Mouse (Mus musculus): ENCODE measurements around the gene Dis3. TPM values are rescaled to one million over a fixed set of nuclear protein-coding genes. Genes with fewer than 3 reads are reported as not detected.

The Dis3 gene
- polyA plus RNA-seq, 1 experiment from 2014 or later = 12.0 TPM

DNA sequence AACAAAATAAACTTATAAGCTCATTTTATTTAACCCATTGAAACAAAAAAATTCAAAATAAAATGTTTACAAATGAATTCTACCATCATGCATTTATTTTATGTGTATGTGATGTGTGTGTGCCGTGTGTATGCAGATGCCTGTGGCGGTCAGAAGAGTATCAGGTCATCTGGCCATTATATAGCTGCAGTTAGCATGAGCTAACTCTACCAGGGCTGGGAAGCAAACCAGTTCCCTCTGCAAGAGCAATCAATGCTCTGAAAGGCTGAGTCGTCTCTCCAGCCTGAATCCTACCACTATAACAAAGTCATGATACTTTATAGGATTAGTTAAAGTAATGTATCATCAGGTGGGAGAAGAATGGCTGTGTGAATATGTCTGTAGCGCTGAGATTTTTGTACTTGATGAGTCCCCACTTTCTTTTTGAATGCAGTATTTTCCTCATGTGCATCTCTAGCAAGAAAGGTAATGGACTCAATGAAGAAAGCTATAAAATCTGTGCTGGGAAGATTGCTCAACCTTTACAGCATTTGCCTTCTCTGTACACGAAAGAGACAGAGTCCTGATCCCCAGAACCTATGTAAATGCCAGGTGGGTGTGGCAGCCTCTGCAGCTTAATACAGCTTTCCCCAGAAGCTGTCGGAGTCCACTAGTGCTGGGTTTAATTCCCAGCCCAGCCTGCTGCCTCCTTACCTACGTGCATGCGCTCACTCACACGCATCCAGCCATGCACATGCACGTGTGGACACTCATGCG, 22.2 kb upstream of the Dis3 start:
- Histone ChIP-seq H3K4me3 (ENCODE audit: low read depth, low read length) (no peak overlapping the region), H3K4me1 (replicated peaks; ENCODE audit: control insufficient read depth, insufficient read depth) (no peaks in the 10 kb centered on the region), H3K36me3 (ENCODE audit: control insufficient read depth, insufficient read depth, low read length) (no peaks in the 10 kb centered on the region), H3K9ac (ENCODE audit: low read length) (no peak overlapping the region), H3K27me3 (ENCODE audit: control insufficient read depth, insufficient read depth, low read length) (no peaks in the 10 kb centered on the region), H3K4me2 (replicated peaks; ENCODE audit: low read depth) (no peak overlapping the region), H3K9me3 (ENCODE audit: control insufficient read depth, low read length) (no peaks in the 10 kb centered on the region), H3K27ac (replicated peaks) (no peak overlapping the region)
- no peak for TF ChIP-seq EP300 (optimal IDR thresholded peaks at IDR 0.05)
- no peak for TF ChIP-seq CTCF (IDR thresholded peaks at IDR 0.05; ENCODE audit: low read depth)
- DNase-seq (ENCODE audit: low spot score) (no peak), ATAC-seq (ENCODE audit: low FRiP score, low TSS enrichment) (no peak)
- WGBS = 80% methylated on average over 11 of the region's 11 CpGs

DNA sequence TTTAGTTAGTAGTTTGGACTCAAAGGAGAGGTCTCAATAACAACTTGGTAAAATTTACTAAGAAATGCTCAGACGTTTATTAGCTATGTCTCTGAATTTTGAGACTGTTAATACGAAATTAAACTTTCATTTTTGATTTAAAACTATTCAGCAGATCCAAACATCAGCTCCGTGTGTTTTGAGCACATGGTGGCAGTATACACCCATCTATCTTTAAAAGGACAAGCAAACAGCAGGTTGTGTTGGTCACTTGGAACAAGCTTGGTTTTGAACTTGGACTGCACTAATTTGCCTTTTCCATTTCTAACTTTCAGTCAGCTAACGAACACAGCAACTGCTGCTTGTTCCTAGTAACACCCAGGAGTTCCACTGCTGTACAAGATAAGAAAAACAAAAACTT, 18.0 kb upstream of the Dis3 start:
- H3K4me3 ChIP-seq (ENCODE audit: low read depth, low read length) = no peak overlapping the region
- H3K9ac ChIP-seq (ENCODE audit: low read length) = no peak overlapping the region
- no peak overlapping the region for H3K4me2 ChIP-seq (replicated peaks; ENCODE audit: low read depth)
- DNase-seq (ENCODE audit: low spot score) = no peak
- no peaks in the 10 kb centered on the region for H3K9me3 ChIP-seq (ENCODE audit: control insufficient read depth, low read length)
- H3K27ac ChIP-seq (replicated peaks) = no peak overlapping the region
- no peaks in the 10 kb centered on the region for H3K4me1 ChIP-seq (replicated peaks; ENCODE audit: control insufficient read depth, insufficient read depth)
- no peak for TF ChIP-seq EP300 (optimal IDR thresholded peaks at IDR 0.05)
- TF ChIP-seq CTCF (IDR thresholded peaks at IDR 0.05; ENCODE audit: low read depth) = peak; percentile 61
- 72% methylated on average over 4 of the region's 4 CpGs for WGBS
- no peaks in the 10 kb centered on the region for H3K27me3 ChIP-seq (ENCODE audit: control insufficient read depth, insufficient read depth, low read length)
- no peaks in the 10 kb centered on the region; the same call in 1 of the 2 replicates for H3K36me3 ChIP-seq (ENCODE audit: control insufficient read depth, insufficient read depth, low read length)
- ATAC-seq (ENCODE audit: low FRiP score, low TSS enrichment) = no peak

DNA sequence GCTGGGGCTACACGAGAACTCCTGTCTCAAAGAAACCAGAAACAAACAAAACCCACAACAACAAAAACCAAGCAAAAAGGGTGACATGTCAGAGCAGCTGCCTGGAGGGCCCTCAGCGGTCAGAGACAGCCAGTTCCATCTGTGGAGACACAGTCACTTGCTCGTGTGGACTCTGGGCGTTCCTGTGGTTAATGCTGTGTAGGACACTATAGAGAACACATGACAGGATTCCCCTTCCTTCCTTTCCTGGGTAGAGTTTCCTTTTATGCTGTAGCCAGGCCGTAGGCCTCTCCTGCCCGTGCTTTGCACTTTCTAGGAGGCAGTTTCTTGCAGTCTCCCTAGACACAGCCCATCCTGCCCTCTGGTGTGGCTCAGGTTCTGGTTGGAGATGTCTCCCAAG, 9.2 kb upstream of the Dis3 start:
- H3K4me2 ChIP-seq (replicated peaks; ENCODE audit: low read depth) = no peak overlapping the region
- no peak for ATAC-seq (ENCODE audit: low FRiP score, low TSS enrichment)
- H3K36me3 ChIP-seq (ENCODE audit: control insufficient read depth, insufficient read depth, low read length) = peaks cover 4% of the 10 kb centered on the region
- WGBS = 90% methylated on average over 6 of the region's 6 CpGs
- DNase-seq (ENCODE audit: low spot score) = no peak
- H3K27me3 ChIP-seq (ENCODE audit: control insufficient read depth, insufficient read depth, low read length) = no peaks in the 10 kb centered on the region
- no peaks in the 10 kb centered on the region for H3K4me1 ChIP-seq (replicated peaks; ENCODE audit: control insufficient read depth, insufficient read depth)
- no peak overlapping the region for H3K4me3 ChIP-seq (ENCODE audit: low read depth, low read length)
- TF ChIP-seq EP300 (optimal IDR thresholded peaks at IDR 0.05) = no peak
- TF ChIP-seq CTCF (IDR thresholded peaks at IDR 0.05; ENCODE audit: low read depth) = no peak
- no peaks in the 10 kb centered on the region for H3K9me3 ChIP-seq (ENCODE audit: control insufficient read depth, low read length)
- no peak overlapping the region for H3K27ac ChIP-seq (replicated peaks)
- H3K9ac ChIP-seq (ENCODE audit: low read length) = no peak overlapping the region

DNA sequence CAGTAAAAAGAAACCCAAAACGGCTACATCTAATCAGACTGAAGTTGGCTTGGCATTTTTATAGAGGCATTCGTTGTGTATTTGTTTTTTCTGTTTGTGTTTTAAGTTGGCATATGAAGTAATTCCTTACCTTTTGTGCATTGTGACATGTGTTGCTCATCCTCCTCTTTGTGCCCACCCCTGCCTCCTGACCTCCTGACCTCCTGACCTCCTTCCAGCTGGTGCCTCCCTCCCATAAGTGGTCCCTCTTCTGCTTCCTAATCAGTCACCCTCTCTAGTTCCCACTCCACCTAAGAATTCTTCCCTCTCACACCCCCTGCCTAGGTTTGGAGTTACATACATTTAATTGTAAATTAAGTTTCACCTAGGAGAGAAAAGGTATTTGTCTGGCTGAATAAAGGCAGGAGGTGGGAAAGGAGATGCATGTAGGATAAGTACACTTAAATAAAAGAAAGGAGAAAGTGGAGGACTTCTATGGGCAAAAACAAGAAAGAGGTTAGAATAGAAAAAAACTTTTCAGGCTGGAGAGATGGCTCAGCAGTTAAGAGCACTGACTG, 8.1 kb upstream of the Dis3 start:
- peaks cover 4% of the 10 kb centered on the region for H3K36me3 ChIP-seq (ENCODE audit: control insufficient read depth, insufficient read depth, low read length)
- TF ChIP-seq CTCF (IDR thresholded peaks at IDR 0.05; ENCODE audit: low read depth) (no peak), EP300 (optimal IDR thresholded peaks at IDR 0.05) (no peak)
- no peaks in the 10 kb centered on the region for H3K27me3 ChIP-seq (ENCODE audit: control insufficient read depth, insufficient read depth, low read length)
- no peaks in the 10 kb centered on the region for H3K4me1 ChIP-seq (replicated peaks; ENCODE audit: control insufficient read depth, insufficient read depth)
- H3K4me3 ChIP-seq (ENCODE audit: low read depth, low read length) = no peak overlapping the region
- H3K27ac ChIP-seq (replicated peaks) = no peak overlapping the region
- 89% methylated on average over 2 of the region's 2 CpGs for WGBS
- ATAC-seq (ENCODE audit: low FRiP score, low TSS enrichment) (no peak), DNase-seq (ENCODE audit: low spot score) (no peak)
- no peak overlapping the region for H3K9ac ChIP-seq (ENCODE audit: low read length)
- H3K4me2 ChIP-seq (replicated peaks; ENCODE audit: low read depth) = no peak overlapping the region
- H3K9me3 ChIP-seq (ENCODE audit: control insufficient read depth, low read length) = no peaks in the 10 kb centered on the region

DNA sequence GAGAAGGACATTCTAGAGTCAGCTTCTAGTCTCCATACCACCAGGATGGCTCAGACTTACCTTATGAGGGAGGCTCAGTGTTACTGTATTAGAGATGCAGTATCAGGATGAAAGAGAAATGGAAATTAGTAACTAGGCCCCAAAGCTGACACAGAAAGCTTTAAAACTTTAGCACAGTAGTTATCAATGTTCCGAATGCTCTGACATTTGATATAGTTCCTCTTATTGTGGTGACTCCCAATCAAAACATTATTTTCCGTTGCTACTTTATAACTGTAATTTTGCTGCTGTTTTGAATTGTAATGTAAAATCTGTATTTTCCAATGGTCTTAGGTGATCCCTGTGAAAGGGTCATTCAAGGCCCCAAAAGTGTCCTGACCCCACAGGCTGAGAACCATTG, 7.1 kb upstream of the Dis3 start:
- peaks cover 4% of the 10 kb centered on the region for H3K36me3 ChIP-seq (ENCODE audit: control insufficient read depth, insufficient read depth, low read length)
- H3K27me3 ChIP-seq (ENCODE audit: control insufficient read depth, insufficient read depth, low read length) = no peaks in the 10 kb centered on the region
- no peak overlapping the region for H3K4me3 ChIP-seq (ENCODE audit: low read depth, low read length)
- TF ChIP-seq EP300 (optimal IDR thresholded peaks at IDR 0.05) (no peak), CTCF (IDR thresholded peaks at IDR 0.05; ENCODE audit: low read depth) (no peak)
- no peaks in the 10 kb centered on the region for H3K4me1 ChIP-seq (replicated peaks; ENCODE audit: control insufficient read depth, insufficient read depth)
- WGBS = 91% methylated on average over 2 of the region's 2 CpGs
- DNase-seq (ENCODE audit: low spot score) (no peak), ATAC-seq (ENCODE audit: low FRiP score, low TSS enrichment) (no peak)
- H3K9me3 ChIP-seq (ENCODE audit: control insufficient read depth, low read length) = no peaks in the 10 kb centered on the region
- H3K4me2 ChIP-seq (replicated peaks; ENCODE audit: low read depth) = no peak overlapping the region
- no peak overlapping the region for H3K9ac ChIP-seq (ENCODE audit: low read length)
- H3K27ac ChIP-seq (replicated peaks) = no peak overlapping the region

DNA sequence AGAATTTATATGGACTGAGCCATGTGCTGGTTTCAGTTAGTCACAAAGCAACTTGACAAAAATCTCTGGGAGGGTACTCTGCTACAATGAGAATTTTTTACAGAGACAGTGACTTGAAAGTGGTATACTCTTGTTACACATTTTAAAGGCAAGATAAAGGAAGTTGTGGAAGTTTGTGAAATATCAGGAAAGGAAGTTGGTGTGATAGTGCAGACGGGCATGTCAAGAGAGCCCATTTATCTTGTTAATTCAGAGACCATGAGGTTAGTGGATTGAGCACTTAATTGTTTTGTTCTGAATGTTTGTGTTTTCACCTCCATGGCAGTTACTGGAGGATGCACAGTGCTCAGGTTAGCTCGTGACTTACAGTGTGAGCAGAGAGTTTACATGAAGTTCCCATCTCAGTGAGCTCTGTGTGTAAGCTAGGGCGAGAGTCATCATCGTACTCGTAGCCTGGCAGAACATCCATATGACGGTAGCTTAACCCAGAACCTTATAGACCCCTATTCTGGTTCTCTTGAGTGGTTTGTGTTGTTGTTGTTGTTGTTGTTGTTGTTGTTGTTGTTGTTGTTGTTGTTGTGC, 5.1 kb upstream of the Dis3 start:
- ATAC-seq (ENCODE audit: low FRiP score, low TSS enrichment) (no peak), DNase-seq (ENCODE audit: low spot score) (no peak)
- no peaks in the 10 kb centered on the region for H3K27me3 ChIP-seq (ENCODE audit: control insufficient read depth, insufficient read depth, low read length)
- 96% methylated on average over 6 of the region's 6 CpGs for WGBS
- no peak overlapping the region for H3K4me2 ChIP-seq (replicated peaks; ENCODE audit: low read depth)
- no peak overlapping the region for H3K27ac ChIP-seq (replicated peaks)
- H3K4me3 ChIP-seq (ENCODE audit: low read depth, low read length) = no peak overlapping the region
- no peaks in the 10 kb centered on the region for H3K4me1 ChIP-seq (replicated peaks; ENCODE audit: control insufficient read depth, insufficient read depth)
- no peaks in the 10 kb centered on the region for H3K9me3 ChIP-seq (ENCODE audit: control insufficient read depth, low read length)
- no peak for TF ChIP-seq CTCF (IDR thresholded peaks at IDR 0.05; ENCODE audit: low read depth)
- no peak for TF ChIP-seq EP300 (optimal IDR thresholded peaks at IDR 0.05)
- H3K36me3 ChIP-seq (ENCODE audit: control insufficient read depth, insufficient read depth, low read length) = no peaks in the 10 kb centered on the region; the same call in 1 of the 2 replicates
- no peak overlapping the region for H3K9ac ChIP-seq (ENCODE audit: low read length)
